Comparison of ENCODE assay signal across 8 mouse cellular contexts in the genomic region with DNA sequence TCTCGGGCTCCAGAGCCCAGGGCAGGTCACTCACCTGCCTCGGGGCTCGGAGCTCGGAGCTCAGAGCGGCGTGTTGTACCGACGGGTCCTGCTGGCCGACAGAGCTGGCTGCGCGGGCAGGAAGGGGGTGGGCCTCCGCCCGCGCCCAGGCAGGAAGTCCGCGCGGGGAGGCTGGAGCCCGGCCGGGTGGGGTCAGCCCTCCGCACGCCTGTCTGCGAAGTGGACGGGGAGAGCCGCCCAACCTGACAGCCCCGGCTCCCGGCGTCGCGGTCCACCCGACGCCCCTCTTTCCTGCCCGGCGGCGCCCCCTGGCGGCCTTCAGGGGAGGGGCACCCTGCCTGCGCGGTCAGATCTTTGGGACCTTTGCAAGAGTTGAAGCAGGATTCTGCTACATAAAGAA. TPM values are rescaled to one million over a fixed set of nuclear protein-coding genes. Genes with fewer than 3 reads are reported as not detected.
DNase-seq lines count a peak whose midpoint lies in the region; ATAC-seq lines count a peak whose summit lies in the region.

No protein-coding gene starts in this region.

- DNase-seq in embryo, embryonic 10 days (ENCODE audit: low spot score), result peak; percentile 71
- DNase-seq in heart, adult 18-20 months, result peak; percentile 92 to 95
- peak; percentile 84 for DNase-seq in kidney, adult 11 months
- DNase-seq in liver, embryonic 13.5 days, result peak; percentile 53
- peak; percentile 88 for DNase-seq in naive thymus-derived CD4-positive, alpha-beta T cell, adult 2 months (ENCODE audit: low read depth)

- peaks cover 5% of the 10 kb centered on the region for H3K4me1 ChIP-seq in erythroblast, embryonic 14.5 days (ENCODE audit: control insufficient read depth)
- H3K4me1 ChIP-seq in liver, embryonic 13.5 days (replicated peaks), result peaks cover 37% of the 10 kb centered on the region
- peaks cover 26% of the 10 kb centered on the region for H3K4me1 ChIP-seq in stomach, embryonic 16.5 days (ENCODE audit: control insufficient read depth, insufficient read depth, low read length)

- peak overlapping the region; percentile 23 for H3K4me3 ChIP-seq in erythroblast, embryonic 14.5 days (replicated peaks)
- H3K4me3 ChIP-seq in liver, embryonic 13.5 days (replicated peaks), result peak overlapping the region; percentile 51
- peak overlapping the region; percentile 53 for H3K4me3 ChIP-seq in stomach, embryonic 16.5 days (replicated peaks; ENCODE audit: low read length)

- no peak for ATAC-seq in erythroblast, adult 5-6 weeks (replicated peaks; ENCODE audit: low FRiP score, poor library complexity, severe bottlenecking)
- ATAC-seq in liver, embryonic 13.5 days (ENCODE audit: low read depth), result peak; percentile 49
- peak; percentile 86 for ATAC-seq in stomach, embryonic 16.5 days (ENCODE audit: insufficient read depth, low FRiP score)

- WGBS in liver, embryonic 13.5 days (ENCODE audit: insufficient replicate concordance), result under 1% methylated on average over 36 of the region's 37 CpGs
- WGBS in stomach, embryonic 16.5 days, result under 1% methylated on average over 37 of the region's 37 CpGs

- peak overlapping the region; percentile 50 for H3K9ac ChIP-seq in liver, embryonic 13.5 days
- peak overlapping the region; percentile 68 for H3K9ac ChIP-seq in stomach, embryonic 16.5 days (ENCODE audit: low read length)

- peak overlapping the region; percentile 63 for H3K4me2 ChIP-seq in liver, embryonic 13.5 days
- H3K4me2 ChIP-seq in stomach, embryonic 16.5 days (ENCODE audit: low read depth, low read length), result peak overlapping the region; percentile 50

- H3K36me3 ChIP-seq in erythroblast, embryonic 14.5 days (ENCODE audit: control insufficient read depth), result no peaks in the 10 kb centered on the region
- no peaks in the 10 kb centered on the region for H3K36me3 ChIP-seq in liver, embryonic 13.5 days
- no peaks in the 10 kb centered on the region for H3K36me3 ChIP-seq in stomach, embryonic 16.5 days (ENCODE audit: control insufficient read depth, insufficient read depth, low read length)

- no peaks in the 10 kb centered on the region for H3K9me3 ChIP-seq in erythroblast, embryonic 14.5 days (ENCODE audit: control insufficient read depth, low read length)
- H3K9me3 ChIP-seq in liver, embryonic 13.5 days (replicated peaks), result no peaks in the 10 kb centered on the region
- H3K9me3 ChIP-seq in stomach, embryonic 16.5 days (replicated peaks; ENCODE audit: control insufficient read depth, low read length), result no peaks in the 10 kb centered on the region

- H3K27ac ChIP-seq in liver, embryonic 13.5 days, result peak overlapping the region; percentile 58
- H3K27ac ChIP-seq in stomach, embryonic 16.5 days (ENCODE audit: low read length), result peak overlapping the region; percentile 59

- peaks cover 49% of the 10 kb centered on the region for H3K27me3 ChIP-seq in erythroblast, embryonic 14.5 days (ENCODE audit: control insufficient read depth)
- peaks cover 26% of the 10 kb centered on the region for H3K27me3 ChIP-seq in liver, embryonic 13.5 days
- H3K27me3 ChIP-seq in stomach, embryonic 16.5 days (ENCODE audit: control insufficient read depth, insufficient read depth, low read length), result no peaks in the 10 kb centered on the region

RNA-seq across cellular contexts. Expression of a gene that starts 20.4 kb away (rescaled TPM):
- polyA plus RNA-seq in erythroblast, embryonic 14.5 days (2012), result not detected in 2 replicates
- total RNA-seq in erythroblast, adult 5-6 weeks (2015; ENCODE audit: low replicate concordance), result not detected in 2 replicates
- not detected in 2 replicates for total RNA-seq in erythroblast, adult 5-6 weeks (2017; ENCODE audit: low replicate concordance)
- under 1 TPM; 0.10 to 0.28 TPM for total RNA-seq in heart, adult 18-20 months (2021)
- polyA plus RNA-seq in liver, embryonic 13.5 days (2015; fragmentation: Nextera tagmentation; extraction: Ambion mirVana), result 0.10 and 0.15 TPM in 2 replicates
- polyA plus RNA-seq in stomach, embryonic 16.5 days (2015; fragmentation: Nextera tagmentation; extraction: Ambion mirVana), result 0.63 and 1.0 TPM in 2 replicates

RNA-seq across cellular contexts. Expression of a gene that starts 26.1 kb away (rescaled TPM):
- polyA plus RNA-seq in erythroblast, embryonic 14.5 days (2012), result not detected in 2 replicates
- total RNA-seq in erythroblast, adult 5-6 weeks (2015; ENCODE audit: low replicate concordance), result not detected in 2 replicates
- total RNA-seq in erythroblast, adult 5-6 weeks (2017; ENCODE audit: low replicate concordance), result not detected in 2 replicates
- total RNA-seq in heart, adult 18-20 months (2021), result under 1 TPM in 1 of 2 experiments, not detected in 1; 0.57 TPM
- polyA plus RNA-seq in liver, embryonic 13.5 days (2015; fragmentation: Nextera tagmentation; extraction: Ambion mirVana), result 0.20 and 0.27 TPM in 2 replicates
- 1.4 and 2.0 TPM in 2 replicates for polyA plus RNA-seq in stomach, embryonic 16.5 days (2015; fragmentation: Nextera tagmentation; extraction: Ambion mirVana)

RNA-seq across cellular contexts. Expression of a gene that starts 27.9 kb away (rescaled TPM):
- not detected in 2 replicates for polyA plus RNA-seq in erythroblast, embryonic 14.5 days (2012)
- not detected in 2 replicates for total RNA-seq in erythroblast, adult 5-6 weeks (2015; ENCODE audit: low replicate concordance)
- not detected in 2 replicates for total RNA-seq in erythroblast, adult 5-6 weeks (2017; ENCODE audit: low replicate concordance)
- under 1 TPM in 1 of 2 experiments, not detected in 1; 0.10 TPM for total RNA-seq in heart, adult 18-20 months (2021)
- polyA plus RNA-seq in liver, embryonic 13.5 days (2015; fragmentation: Nextera tagmentation; extraction: Ambion mirVana), result 0.03 TPM in 1 of 2 replicates, not detected in the other
- polyA plus RNA-seq in stomach, embryonic 16.5 days (2015; fragmentation: Nextera tagmentation; extraction: Ambion mirVana), result 0.41 and 0.50 TPM in 2 replicates

RNA-seq across cellular contexts. Expression of a gene that starts 55.3 kb away (rescaled TPM):
- 0.06 and 0.10 TPM in 2 replicates for polyA plus RNA-seq in erythroblast, embryonic 14.5 days (2012)
- total RNA-seq in erythroblast, adult 5-6 weeks (2015; ENCODE audit: low replicate concordance), result 0.63 and 1.9 TPM in 2 replicates
- total RNA-seq in erythroblast, adult 5-6 weeks (2017; ENCODE audit: low replicate concordance), result 0.42 TPM in 1 of 2 replicates, not detected in the other
- 10 to 100 TPM; 14.0 to 15.6 TPM for total RNA-seq in heart, adult 18-20 months (2021)
- polyA plus RNA-seq in liver, embryonic 13.5 days (2015; fragmentation: Nextera tagmentation; extraction: Ambion mirVana), result 5.0 and 5.3 TPM in 2 replicates
- 22.6 and 25.5 TPM in 2 replicates for polyA plus RNA-seq in stomach, embryonic 16.5 days (2015; fragmentation: Nextera tagmentation; extraction: Ambion mirVana)
